Mouse (Mus musculus): ENCODE results near the gene Osmr. TPM values are rescaled to one million over a fixed set of nuclear protein-coding genes. Genes with fewer than 3 reads are reported as not detected.

Gene Osmr
- not detected in 2 replicates for total RNA-seq (2014; fragmentation: Nextera tagmentation)
- total RNA-seq (2017): not detected in 2 replicates

- ATAC-seq (replicated peaks; ENCODE audit: low FRiP score, low TSS enrichment, poor library complexity, severe bottlenecking): no peak
Measured at GRCm38 (mm10) chr15:6874601-6875019, at the start of gene Osmr. Gene Osmr (minus strand): TSS chr15:6874969.

- ATAC-seq (replicated peaks; ENCODE audit: low FRiP score, low TSS enrichment, poor library complexity, severe bottlenecking): no peak
Measured at GRCm38 (mm10) chr15:6919406-6919805, 44.6 kb upstream of the Osmr start.

- ATAC-seq (replicated peaks; ENCODE audit: low FRiP score, low TSS enrichment, poor library complexity, severe bottlenecking): no peak
Measured at GRCm38 (mm10) chr15:6914163-6914562, 39.4 kb upstream of the Osmr start.

- peak; percentile 96 for ATAC-seq (replicated peaks; ENCODE audit: low FRiP score, low TSS enrichment, poor library complexity, severe bottlenecking)
Measured at GRCm38 (mm10) chr15:6909669-6910068, 34.9 kb upstream of the Osmr start.

GRCm38 (mm10) chr15:6909084-6909483, 34.3 kb upstream of the Osmr start:
- no peak for ATAC-seq (replicated peaks; ENCODE audit: low FRiP score, low TSS enrichment, poor library complexity, severe bottlenecking)

- no peak for ATAC-seq (replicated peaks; ENCODE audit: low FRiP score, low TSS enrichment, poor library complexity, severe bottlenecking)
Measured at GRCm38 (mm10) chr15:6908601-6909000, 33.8 kb upstream of the Osmr start.

GRCm38 (mm10) chr15:6906260-6907047, 31.7 kb upstream of the Osmr start:
- no peak for ATAC-seq (replicated peaks; ENCODE audit: low FRiP score, low TSS enrichment, poor library complexity, severe bottlenecking)

- no peak for ATAC-seq (replicated peaks; ENCODE audit: low FRiP score, low TSS enrichment, poor library complexity, severe bottlenecking)
Measured at GRCm38 (mm10) chr15:6905726-6906125, 31.0 kb upstream of the Osmr start.

- ATAC-seq (replicated peaks; ENCODE audit: low FRiP score, low TSS enrichment, poor library complexity, severe bottlenecking): no peak
Measured at GRCm38 (mm10) chr15:6903286-6903975, 28.7 kb upstream of the Osmr start.

- ATAC-seq (replicated peaks; ENCODE audit: low FRiP score, low TSS enrichment, poor library complexity, severe bottlenecking): no peak
Measured at GRCm38 (mm10) chr15:6901982-6902639, 27.3 kb upstream of the Osmr start.

- no peak for ATAC-seq (replicated peaks; ENCODE audit: low FRiP score, low TSS enrichment, poor library complexity, severe bottlenecking)
Measured at GRCm38 (mm10) chr15:6901236-6901635, 26.5 kb upstream of the Osmr start.

- no peak for ATAC-seq (replicated peaks; ENCODE audit: low FRiP score, low TSS enrichment, poor library complexity, severe bottlenecking)
Measured at GRCm38 (mm10) chr15:6884260-6884659, 9.5 kb upstream of the Osmr start.

- ATAC-seq (replicated peaks; ENCODE audit: low FRiP score, low TSS enrichment, poor library complexity, severe bottlenecking): peak; percentile 57
Measured at GRCm38 (mm10) chr15:6883816-6884215, 9.0 kb upstream of the Osmr start.

- ATAC-seq (replicated peaks; ENCODE audit: low FRiP score, low TSS enrichment, poor library complexity, severe bottlenecking): no peak
Measured at GRCm38 (mm10) chr15:6883091-6883490, 8.3 kb upstream of the Osmr start.

- ATAC-seq (replicated peaks; ENCODE audit: low FRiP score, low TSS enrichment, poor library complexity, severe bottlenecking): no peak
Measured at GRCm38 (mm10) chr15:6882180-6882579, 7.4 kb upstream of the Osmr start.

- no peak for ATAC-seq (replicated peaks; ENCODE audit: low FRiP score, low TSS enrichment, poor library complexity, severe bottlenecking)
Measured at GRCm38 (mm10) chr15:6881211-6881610, 6.4 kb upstream of the Osmr start.

GRCm38 (mm10) chr15:6873807-6874600, 765 bp downstream of the Osmr start:
- peak; percentile 26; the same call in 1 of the 2 replicates for ATAC-seq (replicated peaks; ENCODE audit: low FRiP score, low TSS enrichment, poor library complexity, severe bottlenecking)

- peak; percentile 38 for ATAC-seq (replicated peaks; ENCODE audit: low FRiP score, low TSS enrichment, poor library complexity, severe bottlenecking)
Measured at GRCm38 (mm10) chr15:6873154-6873806, 1.5 kb downstream of the Osmr start.

All from megakaryocyte-erythroid progenitor cell, adult 5-6 weeks (primary cell).